In the genomic region with DNA sequence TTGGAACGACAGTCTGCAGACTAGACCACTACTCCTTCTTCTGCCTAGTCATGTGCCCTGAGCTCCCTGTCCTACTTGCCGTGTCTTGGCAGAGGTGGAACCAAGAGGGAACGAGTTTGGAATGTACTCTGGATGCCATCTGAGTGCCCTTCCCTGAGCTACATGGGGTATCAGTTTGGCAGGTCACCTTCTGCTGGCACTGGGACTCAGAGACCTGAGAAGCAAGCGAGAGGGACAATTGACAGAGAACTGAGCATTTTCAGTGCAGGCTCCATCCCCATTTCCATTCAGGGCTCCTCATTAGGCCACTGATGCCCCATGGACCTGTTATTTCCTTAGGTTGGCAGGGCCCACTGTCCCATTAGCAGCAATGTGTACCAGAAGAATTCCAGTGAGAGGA, we compare ENCODE assay signal across 17 mouse cellular contexts.
DNase-seq lines count a peak whose midpoint lies in the region; ATAC-seq and TF ChIP-seq lines count a peak whose summit lies in the region.
"Had no signal": no experiment of that assay in that cellular context is flagged by ENCODE, and none has a peak within 500 bp of the region (broad histone marks: within the 10 kb centered on the region; RNA-seq: fewer than 3 reads in every experiment).

No protein-coding gene starts in this region.

- DNase-seq in cerebellum, adult 11-12 months: peak; percentile 41
- no peak for DNase-seq in cerebellum, adult 8-10 months
- DNase-seq in heart, adult 2 months: peak in 1 of 2 experiments; percentile 37
- DNase-seq in heart, adult 8-10 months (ENCODE audit: low spot score): no peak
- DNase-seq in right cerebral cortex, postnatal 10 days (ENCODE audit: low spot score in 2 of 2): peak; percentile 76 to 86
- DNase-seq in right cerebral cortex, postnatal 4 days: no peak
- DNase-seq in adrenal gland, postnatal 10 days: no peak
- DNase-seq: adrenal gland, adult 2 months; gastrocnemius, postnatal 14 days; kidney, adult 8-10 months; kidney, postnatal 25 days; lung, adult 18-20 months; thymus, postnatal 4 days had no signal

- H3K4me3 ChIP-seq in heart, adult 2 months: no peak overlapping the region
- H3K4me3 ChIP-seq: forebrain, embryonic 15.5 days; neural tube, embryonic 12.5 days had no signal

- TF ChIP-seq EP300 in heart, adult 2 months (IDR thresholded peaks at IDR 0.05; ENCODE audit: insufficient read depth, low read depth, low read length): 0 out of 2 replicates have a peak, but pooled peaks have one; percentile 23

- H3K36me3 ChIP-seq in heart, adult 2 months (ENCODE audit: control insufficient read depth, insufficient read depth, low read length): no peaks in the 10 kb centered on the region
- H3K36me3 ChIP-seq: forebrain, embryonic 15.5 days; neural tube, embryonic 12.5 days had no signal

- H3K9ac ChIP-seq in heart, adult 2 months (ENCODE audit: low read depth, low read length): no peak overlapping the region
- H3K9ac ChIP-seq: forebrain, embryonic 15.5 days; neural tube, embryonic 12.5 days had no signal

- no peak for TF ChIP-seq CTCF in heart, adult 2 months (IDR thresholded peaks at IDR 0.05)

- H3K27ac ChIP-seq in heart, adult 2 months: no peak overlapping the region
- H3K27ac ChIP-seq: forebrain, embryonic 15.5 days; neural tube, embryonic 12.5 days had no signal

- 55% methylated on average over 4 of the region's 4 CpGs for WGBS in heart, adult 2 months

- no peak for ATAC-seq in erythroid progenitor cell, adult 5-6 weeks (replicated peaks; ENCODE audit: low FRiP score, poor library complexity, severe bottlenecking)
- ATAC-seq: forebrain, embryonic 15.5 days had no signal

- intact Hi-C loops in heart, adult 2 months (cut with DNase I): loop anchor here (1.0 kb wide), 1 partner anchor 8 kb away; no protein-coding TSS in a partner anchor

- H3K4me1 ChIP-seq in heart, adult 2 months (ENCODE audit: control insufficient read depth, insufficient read depth, low read length): peaks cover 2% of the 10 kb centered on the region; the same call in 1 of the 2 replicates
- H3K4me1 ChIP-seq: forebrain, embryonic 15.5 days; neural tube, embryonic 12.5 days had no signal

- no peaks in the 10 kb centered on the region for H3K27me3 ChIP-seq in heart, adult 2 months (ENCODE audit: control insufficient read depth, insufficient read depth, low read length)
- H3K27me3 ChIP-seq: CH12.LX; forebrain, embryonic 15.5 days; neural tube, embryonic 12.5 days had no signal

- TF ChIP-seq POLR2A in heart, adult 2 months (IDR thresholded peaks at IDR 0.05; ENCODE audit: insufficient read depth, low read depth, low read length): no peak

- H3K79me2 ChIP-seq in heart, adult 2 months (replicated peaks; ENCODE audit: control insufficient read depth, insufficient read depth, low read length): no peaks in the 10 kb centered on the region

Comparison
In these comparisons a context has a peak if more than half of its experiments do, and no peak if none do; other contexts are left out.
1. DNase-seq: peak in cerebellum, adult 11-12 months (single experiment) and right cerebral cortex, postnatal 10 days (2 of 2); none in cerebellum, adult 8-10 months (single experiment), heart, adult 8-10 months (single experiment), right cerebral cortex, postnatal 4 days (single experiment) and adrenal gland, postnatal 10 days (single experiment).